Mouse (Mus musculus): Measurements from ENCODE around the gene Fbn1.

DNA sequence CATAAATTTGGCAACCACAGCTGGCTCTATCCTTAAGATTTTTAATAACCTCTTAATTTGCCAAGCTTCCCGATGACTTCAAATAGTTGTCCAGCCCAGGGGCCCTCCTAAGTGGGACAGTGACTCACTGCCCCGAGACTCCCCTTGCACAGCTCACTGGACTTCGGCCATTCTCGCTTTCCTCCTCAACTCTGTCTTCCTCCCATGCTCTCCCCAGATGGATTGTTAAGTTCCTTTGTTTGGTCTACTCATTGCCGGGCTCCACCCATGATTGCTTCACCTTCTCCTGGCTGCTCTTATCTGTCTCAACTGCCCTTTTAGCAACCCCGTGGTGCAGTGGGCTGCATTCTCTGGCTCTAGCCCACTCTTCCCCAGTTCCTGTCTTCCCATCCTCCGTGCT, 229.3 kb downstream of the Fbn1 start:
- no peak for TF ChIP-seq EP300 (IDR thresholded peaks at IDR 0.05; ENCODE audit: low read depth)
- no peak for TF ChIP-seq CTCF (IDR thresholded peaks at IDR 0.05; ENCODE audit: low read depth)

Measured in liver, embryonic 14.5 days (tissue).